Mouse (Mus musculus): ENCODE measurements around the gene Duox1.

GRCm38 (mm10) chr2:122366039-122366438, 50.6 kb downstream of the Duox1 start:
- TF ChIP-seq CTCF (IDR thresholded peaks at IDR 0.05; ENCODE audit: insufficient read depth, low read depth, low read length) (no peak), POLR2A (IDR thresholded peaks at IDR 0.05; ENCODE audit: insufficient read depth, low read depth, low read length) (no peak)
